Mouse (Mus musculus): ENCODE data around the gene Tmem51. TPM values are rescaled to one million over a fixed set of nuclear protein-coding genes. Genes with fewer than 3 reads are reported as not detected.

Gene Tmem51
- polyA plus RNA-seq, 1 experiment from 2014 or later = 9.2 TPM

GRCm38 (mm10) chr4:141993347-141994061 lies 90.6 kb downstream of the Tmem51 start:
- Histone ChIP-seq H3K36me3 (no peaks in the 10 kb centered on the region), H3K9me3 (no peaks in the 10 kb centered on the region), H3K4me3 (no peak overlapping the region), H3K27ac (no peak overlapping the region), H3K27me3 (ENCODE audit: insufficient read depth, poor library complexity, severe bottlenecking) (no peaks in the 10 kb centered on the region), H3K4me1 (replicated peaks) (peaks cover 6% of the 10 kb centered on the region)
- 76% methylated on average over 5 of the region's 5 CpGs for WGBS
- DNase-seq (ENCODE audit: low spot score) = no peak

DNA sequence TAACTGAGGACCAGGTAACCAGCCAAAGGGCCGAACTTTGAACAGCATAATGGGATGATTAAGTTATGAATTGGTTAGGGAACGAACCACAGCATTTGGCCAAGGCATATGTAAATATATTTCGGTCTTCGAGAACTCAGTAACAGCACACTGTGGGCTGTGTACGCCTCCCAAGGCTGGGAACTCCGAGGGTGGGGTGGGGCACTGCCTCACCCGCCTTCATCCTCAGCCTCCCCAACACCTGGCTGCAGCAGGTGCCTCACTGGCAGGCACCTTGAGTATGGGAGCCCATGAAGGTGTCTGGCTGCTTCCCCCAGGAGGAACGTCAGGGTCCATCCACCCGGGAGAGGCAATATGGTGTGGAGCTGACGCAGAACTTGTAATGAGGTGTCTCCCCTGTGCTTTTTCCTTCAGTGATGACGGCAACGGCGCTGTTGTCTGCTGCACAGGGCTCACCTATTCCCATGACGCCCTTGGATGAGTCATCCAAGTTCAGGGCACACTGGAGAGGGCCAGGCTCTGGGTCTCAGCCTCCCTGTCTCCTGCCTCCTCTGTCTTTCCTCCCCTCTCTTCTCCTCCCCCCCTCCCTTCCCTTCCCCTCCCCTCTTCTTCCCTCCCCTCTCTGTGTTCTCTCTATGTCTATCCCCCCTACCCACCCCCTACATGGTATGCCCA lies 91.4 kb downstream of the Tmem51 start:
- Histone ChIP-seq H3K27ac (no peak overlapping the region), H3K4me3 (no peak overlapping the region), H3K36me3 (no peaks in the 10 kb centered on the region), H3K27me3 (ENCODE audit: insufficient read depth, poor library complexity, severe bottlenecking) (no peaks in the 10 kb centered on the region), H3K9me3 (no peaks in the 10 kb centered on the region), H3K4me1 (replicated peaks) (0 out of 2 replicates have a peak, but pooled peaks cover 3% of the 10 kb centered on the region)
- 86% methylated on average over 14 of the region's 14 CpGs for WGBS
- no peak for DNase-seq (ENCODE audit: low spot score)

- H3K9me3 ChIP-seq = no peaks in the 10 kb centered on the region
- no peak for DNase-seq (ENCODE audit: low spot score)
- 91% methylated on average over 1 of the region's 1 CpGs for WGBS
- H3K27me3 ChIP-seq (ENCODE audit: insufficient read depth, poor library complexity, severe bottlenecking) = no peaks in the 10 kb centered on the region
- H3K4me1 ChIP-seq (replicated peaks) = 0 out of 2 replicates have a peak, but pooled peaks cover 7% of the 10 kb centered on the region
- H3K27ac ChIP-seq = no peak overlapping the region
- H3K36me3 ChIP-seq = no peaks in the 10 kb centered on the region
- H3K4me3 ChIP-seq = no peak overlapping the region
These were observed 95.9 kb downstream of the Tmem51 start for GRCm38 (mm10) chr4:141988178-141988577.

DNA sequence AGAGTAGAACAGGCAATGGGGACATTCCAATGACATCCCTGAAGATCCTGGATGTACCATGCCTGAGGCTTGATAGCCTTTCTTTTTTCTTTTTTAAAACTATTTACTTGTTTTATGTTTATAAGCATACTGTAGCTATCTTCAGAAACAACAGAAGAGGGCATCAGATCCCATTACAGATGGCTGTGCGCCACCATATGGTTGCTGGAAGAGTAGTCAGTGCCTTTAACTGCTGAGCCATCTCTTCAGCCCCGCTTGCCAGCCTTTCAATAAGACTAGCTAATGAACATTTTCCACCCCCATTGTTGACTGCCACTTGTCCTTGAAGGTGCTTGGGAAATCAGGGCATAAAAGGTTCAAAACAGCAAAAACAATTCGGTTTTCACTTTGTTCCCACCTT lies 100.4 kb downstream of the Tmem51 start:
- Histone ChIP-seq H3K36me3 (no peaks in the 10 kb centered on the region), H3K4me3 (no peak overlapping the region), H3K4me1 (replicated peaks) (0 out of 2 replicates have a peak, but pooled peaks cover 7% of the 10 kb centered on the region), H3K27me3 (ENCODE audit: insufficient read depth, poor library complexity, severe bottlenecking) (no peaks in the 10 kb centered on the region), H3K9me3 (peaks cover 3% of the 10 kb centered on the region; the same call in 1 of the 2 replicates), H3K27ac (no peak overlapping the region; the same call in 1 of the 2 replicates)
- 61% methylated on average over 3 of the region's 3 CpGs for WGBS
- no peak for DNase-seq (ENCODE audit: low spot score)

- no peak for DNase-seq (ENCODE audit: low spot score)
- Histone ChIP-seq H3K4me1 (replicated peaks) (0 out of 2 replicates have a peak, but pooled peaks cover 5% of the 10 kb centered on the region), H3K36me3 (no peaks in the 10 kb centered on the region), H3K9me3 (peaks cover 3% of the 10 kb centered on the region; the same call in 1 of the 2 replicates), H3K4me3 (no peak overlapping the region), H3K27me3 (ENCODE audit: insufficient read depth, poor library complexity, severe bottlenecking) (no peaks in the 10 kb centered on the region), H3K27ac (no peak overlapping the region)
- 71% methylated on average over 3 of the region's 3 CpGs for WGBS
These were observed 102.6 kb downstream of the Tmem51 start for GRCm38 (mm10) chr4:141981475-141981874.

Other genes starting within 250 kb of the Tmem51 start
- gene Ctrc, start 237.9 kb downstream of the Tmem51 start, polyA plus RNA-seq (2016; fragmentation: Nextera tagmentation; extraction: Ambion mirVana) = not detected in 2 replicates
- gene Efhd2, start 209.4 kb downstream of the Tmem51 start, polyA plus RNA-seq (2016; fragmentation: Nextera tagmentation; extraction: Ambion mirVana) = 51.4 and 61.3 TPM in 2 replicates
- gene Fhad1, start 69.2 kb downstream of the Tmem51 start, polyA plus RNA-seq (2016; fragmentation: Nextera tagmentation; extraction: Ambion mirVana) = 2.3 and 4.1 TPM in 2 replicates
- 11.4 and 14.3 TPM in 2 replicates for gene Kazn, start 155.1 kb upstream of the Tmem51 start, polyA plus RNA-seq (2016; fragmentation: Nextera tagmentation; extraction: Ambion mirVana)

Data from hindbrain, embryonic 10.5 days (tissue).